Mouse (Mus musculus): ENCODE data around the gene Nrarp. TPM values are rescaled to one million over a fixed set of nuclear protein-coding genes. Genes with fewer than 3 reads are reported as not detected.

The Nrarp gene
- polyA plus RNA-seq, 1 experiment from 2014 or later: 76.8 TPM

- Histone ChIP-seq H3K27ac (no peak overlapping the region), H3K9ac (no peak overlapping the region), H3K4me1 (peaks cover 25% of the 10 kb centered on the region), H3K4me3 (replicated peaks) (no peak overlapping the region), H3K36me3 (replicated peaks) (peaks cover 63% of the 10 kb centered on the region), H3K9me3 (no peaks in the 10 kb centered on the region), H3K27me3 (0 out of 2 replicates have a peak, but pooled peaks cover 1% of the 10 kb centered on the region), H3K4me2 (no peak overlapping the region)
- WGBS: 85% methylated on average over 1 of the region's 1 CpGs
- no peak for ATAC-seq (ENCODE audit: low FRiP score)
These were observed 27.0 kb downstream of the Nrarp start for GRCm38 (mm10) chr2:25207593-25207992.

GRCm38 (mm10) chr2:25210686-25211085, 30.1 kb downstream of the Nrarp start:
- Histone ChIP-seq H3K9ac (peak overlapping the region; percentile 86), H3K36me3 (replicated peaks) (peaks cover 33% of the 10 kb centered on the region), H3K27ac (peak overlapping the region; percentile 90), H3K27me3 (peaks cover 12% of the 10 kb centered on the region; the same call in 1 of the 2 replicates), H3K4me1 (peaks cover 25% of the 10 kb centered on the region), H3K4me3 (replicated peaks) (peak overlapping the region; percentile 86), H3K9me3 (no peaks in the 10 kb centered on the region), H3K4me2 (peak overlapping the region; percentile 95)
- under 1% methylated on average over 24 of the region's 24 CpGs for WGBS
- peak; percentile 44 for ATAC-seq (ENCODE audit: low FRiP score)

- ATAC-seq (ENCODE audit: low FRiP score): peak; percentile 93
- Histone ChIP-seq H3K4me2 (peak within 1 kb of the TSS; percentile 95), H3K9me3 (no peaks in the 10 kb centered on the region), H3K4me1 (peaks cover 25% of the 10 kb centered on the region), H3K4me3 (replicated peaks) (peak within 1 kb of the TSS; percentile 86), H3K36me3 (replicated peaks) (peaks cover 28% of the 10 kb centered on the region), H3K27ac (peak within 1 kb of the TSS; percentile 90), H3K27me3 (peaks cover 12% of the 10 kb centered on the region; the same call in 1 of the 2 replicates), H3K9ac (peak within 1 kb of the TSS; percentile 86)
- under 1% methylated on average over 44 of the region's 44 CpGs for WGBS
These were observed 30.6 kb downstream of the Nrarp start, which contains the start of gene Nelfb for GRCm38 (mm10) chr2:25211121-25211670. Nelfb (minus strand) TSS chr2:25211489.

DNA sequence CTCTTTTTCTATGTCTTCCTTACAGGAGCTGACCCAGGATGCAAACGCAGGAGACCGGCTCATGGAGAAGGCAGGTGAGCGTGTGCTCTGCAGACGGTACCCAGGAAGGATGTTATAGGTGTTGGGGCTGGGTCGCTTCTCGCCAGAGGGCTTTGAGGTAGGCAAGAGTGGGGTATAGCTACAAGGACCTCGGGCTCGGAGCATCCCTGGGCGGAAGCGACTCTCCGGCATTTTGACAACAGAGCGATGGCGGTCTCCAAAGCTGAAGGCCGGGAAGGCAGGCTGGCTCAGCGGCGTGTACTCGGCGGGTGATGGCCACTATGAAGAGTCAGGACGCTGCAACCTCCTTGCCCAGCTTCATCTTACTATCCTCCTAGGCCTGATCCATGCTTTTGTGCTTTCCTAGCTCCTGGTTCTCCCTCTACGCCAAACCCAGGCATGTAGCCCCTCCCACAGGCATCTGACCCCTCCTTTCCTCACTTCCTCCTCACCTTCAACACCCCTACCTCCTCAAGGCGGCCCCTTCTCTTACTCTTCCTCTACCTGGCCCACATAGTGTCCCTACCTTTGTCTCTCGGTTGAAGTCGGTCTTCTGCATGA, 32.8 kb downstream of the Nrarp start:
- H3K4me2 ChIP-seq: no peak overlapping the region
- no peak for ATAC-seq (ENCODE audit: low FRiP score)
- H3K9me3 ChIP-seq: no peaks in the 10 kb centered on the region
- no peak overlapping the region for H3K27ac ChIP-seq
- H3K27me3 ChIP-seq: peaks cover 12% of the 10 kb centered on the region; the same call in 1 of the 2 replicates
- H3K4me1 ChIP-seq: peaks cover 23% of the 10 kb centered on the region
- WGBS: 65% methylated on average over 23 of the region's 23 CpGs
- H3K9ac ChIP-seq: no peak overlapping the region
- no peak overlapping the region for H3K4me3 ChIP-seq (replicated peaks)
- H3K36me3 ChIP-seq (replicated peaks): 0 out of 2 replicates have a peak, but pooled peaks cover 7% of the 10 kb centered on the region

DNA sequence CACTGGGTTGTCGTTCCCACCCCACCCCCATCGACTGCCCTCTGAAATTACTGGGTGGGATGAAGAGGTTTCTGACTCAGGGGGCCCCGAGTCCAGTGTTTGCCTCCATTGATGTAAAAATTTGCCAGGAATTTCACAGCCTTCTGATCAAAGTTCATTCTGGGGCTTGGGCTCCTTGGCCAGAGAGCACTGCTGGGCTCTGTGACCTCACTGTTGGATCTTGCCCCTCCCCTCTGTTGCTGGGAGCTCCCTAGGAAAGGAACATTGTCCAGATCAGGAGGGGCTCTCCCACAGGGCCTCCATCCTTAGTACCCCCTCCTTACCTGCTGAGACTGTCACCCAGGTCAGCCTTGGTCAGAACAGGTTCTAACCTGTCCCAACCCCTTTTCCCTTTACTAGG, 33.9 kb downstream of the Nrarp start, which contains the start of gene Stpg3:
Stpg3 (minus strand) TSS at position 194 of the 400 bp plus-strand sequence.
- no peak for ATAC-seq (ENCODE audit: low FRiP score)
- H3K27me3 ChIP-seq: peaks cover 12% of the 10 kb centered on the region; the same call in 1 of the 2 replicates
- no peak within 1 kb of the TSS for H3K27ac ChIP-seq
- no peaks in the 10 kb centered on the region for H3K36me3 ChIP-seq (replicated peaks)
- no peaks in the 10 kb centered on the region for H3K9me3 ChIP-seq
- no peak within 1 kb of the TSS for H3K9ac ChIP-seq
- peaks cover 16% of the 10 kb centered on the region for H3K4me1 ChIP-seq
- H3K4me2 ChIP-seq: no peak within 1 kb of the TSS
- 75% methylated on average over 3 of the region's 3 CpGs for WGBS
- H3K4me3 ChIP-seq (replicated peaks): no peak within 1 kb of the TSS

DNA sequence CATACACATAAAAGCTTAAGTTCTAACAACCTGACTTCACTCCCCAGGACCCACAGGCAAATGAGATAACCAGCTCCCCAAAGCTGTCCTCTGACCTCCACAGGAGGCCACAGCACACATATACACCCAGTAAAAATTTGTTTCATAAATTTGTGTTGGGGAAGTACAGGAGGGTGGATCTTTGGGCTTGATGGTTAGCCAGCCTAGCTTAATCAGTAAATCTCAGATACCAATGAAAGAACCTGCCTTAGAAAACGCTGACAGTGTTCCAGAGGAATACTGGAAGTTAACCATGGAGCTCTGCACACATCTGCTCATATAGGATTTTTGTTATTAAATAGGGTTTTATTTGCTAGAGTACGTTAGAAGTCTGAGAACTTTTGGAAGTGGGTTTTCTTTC, 37.1 kb downstream of the Nrarp start:
- no peak overlapping the region for H3K4me2 ChIP-seq
- H3K27me3 ChIP-seq: peaks cover 10% of the 10 kb centered on the region; the same call in 1 of the 2 replicates
- no peaks in the 10 kb centered on the region; the same call in 1 of the 2 replicates for H3K4me1 ChIP-seq
- no peak overlapping the region for H3K9ac ChIP-seq
- ATAC-seq (ENCODE audit: low FRiP score): no peak
- H3K36me3 ChIP-seq (replicated peaks): peaks cover 13% of the 10 kb centered on the region
- no peaks in the 10 kb centered on the region for H3K9me3 ChIP-seq
- H3K27ac ChIP-seq: no peak overlapping the region
- no peak overlapping the region for H3K4me3 ChIP-seq (replicated peaks)
- 71% methylated on average over 2 of the region's 2 CpGs for WGBS

DNA sequence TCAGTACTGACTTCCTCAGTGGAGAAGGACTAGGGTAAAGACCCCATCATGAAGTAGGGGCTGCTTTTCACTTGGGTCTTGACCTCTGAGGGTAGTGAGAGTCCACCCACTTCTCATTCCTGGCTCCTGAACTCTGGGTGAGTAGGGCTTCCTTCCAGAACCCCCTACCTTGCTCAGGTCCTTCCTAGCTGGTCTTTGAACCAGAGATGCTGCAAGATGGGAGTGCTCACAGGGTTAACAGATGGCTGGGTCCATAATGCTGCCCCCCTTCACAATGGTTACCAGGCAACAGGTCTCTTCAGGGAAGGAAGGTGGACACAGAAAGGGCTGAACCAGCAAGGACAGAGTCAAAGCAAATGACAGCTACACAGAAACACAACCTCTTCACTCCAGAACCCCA, 37.9 kb downstream of the Nrarp start, which contains the start of gene Fam166a:
Fam166a (plus strand) TSS at position 301 of the 400 bp plus-strand sequence.
- Histone ChIP-seq H3K4me1 (peaks cover 4% of the 10 kb centered on the region), H3K4me3 (replicated peaks) (no peak within 1 kb of the TSS), H3K9me3 (no peaks in the 10 kb centered on the region), H3K27ac (no peak within 1 kb of the TSS), H3K36me3 (replicated peaks) (peaks cover 13% of the 10 kb centered on the region), H3K4me2 (no peak within 1 kb of the TSS), H3K9ac (no peak within 1 kb of the TSS), H3K27me3 (0 out of 2 replicates have a peak, but pooled peaks cover 3% of the 10 kb centered on the region)
- ATAC-seq (ENCODE audit: low FRiP score): no peak

- Histone ChIP-seq H3K4me3 (replicated peaks) (no peak overlapping the region), H3K9me3 (no peaks in the 10 kb centered on the region), H3K36me3 (replicated peaks) (peaks cover 13% of the 10 kb centered on the region), H3K27me3 (no peaks in the 10 kb centered on the region), H3K9ac (no peak overlapping the region), H3K27ac (no peak overlapping the region), H3K4me1 (peaks cover 16% of the 10 kb centered on the region), H3K4me2 (no peak overlapping the region)
- WGBS: 74% methylated on average over 5 of the region's 5 CpGs
- ATAC-seq (ENCODE audit: low FRiP score): no peak
These were observed 40.8 kb downstream of the Nrarp start for GRCm38 (mm10) chr2:25221331-25221772.

- peaks cover 19% of the 10 kb centered on the region for H3K4me1 ChIP-seq
- peak; percentile 45 for ATAC-seq (ENCODE audit: low FRiP score)
- peaks cover under 1% of the 10 kb centered on the region; the same call in 1 of the 2 replicates for H3K27me3 ChIP-seq
- H3K4me2 ChIP-seq: peak overlapping the region; percentile 93
- H3K36me3 ChIP-seq (replicated peaks): peaks cover 13% of the 10 kb centered on the region
- WGBS: 2% methylated on average over 53 of the region's 53 CpGs
- peak overlapping the region; percentile 90 for H3K4me3 ChIP-seq (replicated peaks)
- peak overlapping the region; percentile 84 for H3K9ac ChIP-seq
- peak overlapping the region; percentile 94 for H3K27ac ChIP-seq
- H3K9me3 ChIP-seq: no peaks in the 10 kb centered on the region
These were observed 43.3 kb downstream of the Nrarp start for GRCm38 (mm10) chr2:25223681-25224491.

- Histone ChIP-seq H3K9ac (peak within 1 kb of the TSS; percentile 84), H3K4me3 (replicated peaks) (peak within 1 kb of the TSS; percentile 90), H3K4me2 (peak within 1 kb of the TSS; percentile 93), H3K27me3 (peaks cover 6% of the 10 kb centered on the region; the same call in 1 of the 2 replicates), H3K27ac (peak within 1 kb of the TSS; percentile 99), H3K36me3 (replicated peaks) (peaks cover 13% of the 10 kb centered on the region), H3K4me1 (peaks cover 22% of the 10 kb centered on the region), H3K9me3 (no peaks in the 10 kb centered on the region)
- ATAC-seq (ENCODE audit: low FRiP score): no peak
- WGBS: under 1% methylated on average over 17 of the region's 17 CpGs
These were observed 43.9 kb downstream of the Nrarp start, which contains the start of gene Tubb4b for GRCm38 (mm10) chr2:25224492-25224765. Tubb4b (minus strand) TSS chr2:25224702.

- Histone ChIP-seq H3K9ac (peak overlapping the region; percentile 66), H3K27ac (peak overlapping the region; percentile 99), H3K4me3 (replicated peaks) (peak overlapping the region; percentile 90), H3K27me3 (peaks cover 8% of the 10 kb centered on the region; the same call in 1 of the 2 replicates), H3K4me2 (peak overlapping the region; percentile 56), H3K4me1 (peaks cover 22% of the 10 kb centered on the region), H3K9me3 (no peaks in the 10 kb centered on the region), H3K36me3 (replicated peaks) (peaks cover 13% of the 10 kb centered on the region)
- ATAC-seq (ENCODE audit: low FRiP score): peak; percentile 98
- WGBS: 2% methylated on average over 39 of the region's 41 CpGs
These were observed 44.5 kb downstream of the Nrarp start for GRCm38 (mm10) chr2:25224766-25225752.
